Mouse (Mus musculus): ENCODE results near the gene Ywhag. TPM values are rescaled to one million over a fixed set of nuclear protein-coding genes. Genes with fewer than 3 reads are reported as not detected.

Ywhag gene
- polyA plus RNA-seq (2015; fragmentation: Nextera tagmentation; extraction: Ambion mirVana), result 196 and 198 TPM in 2 replicates

GRCm38 (mm10) chr5:135934481-135935175 is at the start of gene Ywhag:
TSS of gene Ywhag (minus strand) at chr5:135934616.

DNA sequence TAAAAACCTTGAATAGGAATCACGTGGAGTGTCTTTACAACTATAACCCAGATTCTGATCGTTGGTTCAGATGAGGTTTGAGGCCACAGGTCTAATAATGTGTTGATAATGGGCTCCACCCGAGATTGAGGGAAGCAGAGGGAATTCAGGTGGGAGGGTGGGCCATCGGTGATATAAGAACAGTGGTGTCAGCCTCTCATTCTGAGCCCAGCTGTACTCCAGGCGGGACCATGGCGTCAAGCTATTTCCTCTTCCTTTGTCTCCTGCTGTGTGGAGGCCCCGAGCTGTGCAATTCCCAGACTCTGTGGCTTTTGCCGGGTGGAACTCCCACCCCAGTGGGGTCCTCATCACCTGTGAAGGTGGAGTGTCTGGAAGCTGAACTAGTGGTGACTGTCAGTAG is 45.5 kb upstream of the Ywhag start, which contains the start of gene Zp3:
TSS of gene Zp3 (plus strand) at position 196 of the 400 bp plus-strand sequence.

GRCm38 (mm10) chr5:135974365-135974764 is 39.9 kb upstream of the Ywhag start, which contains the start of gene Ssc4d:
TSS of gene Ssc4d (minus strand) at chr5:135974531.

DNA sequence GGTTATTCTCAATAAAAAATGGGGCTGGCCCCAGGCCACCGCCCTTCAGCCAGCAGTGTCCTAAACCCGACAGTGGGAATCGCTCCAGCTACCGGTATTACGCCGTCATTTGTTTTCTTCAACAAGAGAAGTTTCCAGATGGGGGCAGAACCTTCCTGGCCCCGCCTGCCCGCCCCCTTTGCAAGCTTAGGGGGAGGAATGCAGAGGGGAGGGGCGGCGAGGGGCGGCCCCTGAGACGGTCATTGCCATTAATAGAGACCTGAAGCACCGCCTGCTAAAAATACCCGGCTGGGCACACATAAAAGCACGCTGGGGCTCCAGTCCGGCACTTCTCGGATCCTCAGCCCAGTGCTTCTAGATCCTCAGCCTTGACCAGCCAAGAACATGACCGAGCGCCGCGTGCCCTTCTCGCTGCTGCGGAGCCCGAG is 46.7 kb downstream of the Ywhag start, which contains the start of gene Hspb1:
TSS of gene Hspb1 (plus strand) at position 245 of the 428 bp plus-strand sequence.

Other genes starting within 250 kb of the Ywhag start
- gene Tmem120a, start 190.2 kb downstream of the Ywhag start, polyA plus RNA-seq (2015; fragmentation: Nextera tagmentation; extraction: Ambion mirVana), result 28.3 and 105 TPM in 2 replicates
- 0.29 and 0.49 TPM in 2 replicates for gene Styxl1, start 156.2 kb downstream of the Ywhag start, polyA plus RNA-seq (2015; fragmentation: Nextera tagmentation; extraction: Ambion mirVana)
- 1,064 and 1,172 TPM in 2 replicates for gene Mdh2, start 156.1 kb downstream of the Ywhag start, polyA plus RNA-seq (2015; fragmentation: Nextera tagmentation; extraction: Ambion mirVana)
- not detected in 2 replicates for gene Srrm3, start 127.7 kb downstream of the Ywhag start, polyA plus RNA-seq (2015; fragmentation: Nextera tagmentation; extraction: Ambion mirVana)
- 1,579 and 2,380 TPM in 2 replicates for gene Hspb1, start 46.7 kb downstream of the Ywhag start, polyA plus RNA-seq (2015; fragmentation: Nextera tagmentation; extraction: Ambion mirVana)
- gene Ssc4d, start 39.9 kb upstream of the Ywhag start, polyA plus RNA-seq (2015; fragmentation: Nextera tagmentation; extraction: Ambion mirVana), result 1.9 and 2.0 TPM in 2 replicates
- 0.18 TPM in 1 of 2 replicates, not detected in the other for gene Zp3, start 45.5 kb upstream of the Ywhag start, polyA plus RNA-seq (2015; fragmentation: Nextera tagmentation; extraction: Ambion mirVana)
- 14.3 and 18.6 TPM in 2 replicates for gene Dtx2, start 60.2 kb upstream of the Ywhag start, polyA plus RNA-seq (2015; fragmentation: Nextera tagmentation; extraction: Ambion mirVana)
- gene Upk3b, start 103.9 kb upstream of the Ywhag start, polyA plus RNA-seq (2015; fragmentation: Nextera tagmentation; extraction: Ambion mirVana), result 0.18 TPM in 1 of 2 replicates, not detected in the other
- gene Upk3bl, start 119.9 kb upstream of the Ywhag start, polyA plus RNA-seq (2015; fragmentation: Nextera tagmentation; extraction: Ambion mirVana), result 0.17 and 0.19 TPM in 2 replicates
- gene Rasa4, start 149.3 kb upstream of the Ywhag start, polyA plus RNA-seq (2015; fragmentation: Nextera tagmentation; extraction: Ambion mirVana), result 3.7 and 4.8 TPM in 2 replicates
- gene Polr2j, start 182.0 kb upstream of the Ywhag start, polyA plus RNA-seq (2015; fragmentation: Nextera tagmentation; extraction: Ambion mirVana), result 149 and 156 TPM in 2 replicates
- 10.9 and 11.0 TPM in 2 replicates for gene Lrwd1, start 201.5 kb upstream of the Ywhag start, polyA plus RNA-seq (2015; fragmentation: Nextera tagmentation; extraction: Ambion mirVana)
- gene Alkbh4, start 201.5 kb upstream of the Ywhag start, polyA plus RNA-seq (2015; fragmentation: Nextera tagmentation; extraction: Ambion mirVana), result 9.3 and 9.4 TPM in 2 replicates
- 5.5 and 7.7 TPM in 2 replicates for gene Orai2, start 236.1 kb upstream of the Ywhag start, polyA plus RNA-seq (2015; fragmentation: Nextera tagmentation; extraction: Ambion mirVana)